In the genomic region with DNA sequence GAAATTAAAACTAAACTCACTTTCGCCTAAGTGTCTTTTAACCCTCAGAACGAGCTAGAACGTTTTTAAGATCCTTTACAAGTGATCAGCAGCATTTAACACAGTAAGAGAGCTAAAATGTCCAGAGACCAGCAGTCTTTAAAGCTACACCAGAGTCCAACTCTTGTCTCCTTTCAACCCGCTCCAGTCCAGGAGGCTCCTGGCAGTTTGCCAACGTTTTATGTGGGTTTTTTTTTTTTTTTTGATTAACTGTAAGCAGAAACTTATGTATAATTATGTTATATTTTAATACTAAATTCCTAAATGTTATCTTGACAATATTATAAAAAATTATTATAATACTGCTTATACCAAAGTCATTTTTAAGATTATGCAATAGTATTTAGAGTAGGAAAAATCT, we compare ENCODE assay signal across 20 mouse cellular contexts.
A peak's percentile ranks its signal among the peaks of the same experiment; 100 is the strongest.
DNase-seq lines count a peak whose midpoint lies in the region; ATAC-seq and TF ChIP-seq lines count a peak whose summit lies in the region.
"Had no signal": no experiment of that assay in that cellular context is flagged by ENCODE, and none has a peak within 500 bp of the region (broad histone marks: within the 10 kb centered on the region; RNA-seq: fewer than 3 reads in every experiment).

No protein-coding gene starts in this region.

- no peak for TF ChIP-seq POLR2A in kidney, adult 2 months (IDR thresholded peaks at IDR 0.05; ENCODE audit: low read depth, low read length)
- TF ChIP-seq POLR2A in limb, embryonic 14.5 days (IDR thresholded peaks at IDR 0.05; ENCODE audit: borderline replicate concordance, extremely low read depth, insufficient read depth, insufficient read length), result no peak
- TF ChIP-seq POLR2A in MEL (IDR thresholded peaks at IDR 0.05; ENCODE audit: control insufficient read depth in 1 of 2, insufficient read depth in 1 of 2, low read depth in 1 of 2, low read length in 2 of 2, poor library complexity in 1 of 2), result no peak

- H3K4me1 ChIP-seq in kidney, adult 2 months (ENCODE audit: control insufficient read depth, insufficient read depth, low read length), result no peaks in the 10 kb centered on the region
- H3K4me1 ChIP-seq in limb, embryonic 14.5 days (ENCODE audit: control insufficient read depth, insufficient read depth, low read length), result no peaks in the 10 kb centered on the region
- H3K4me1 ChIP-seq in limb, embryonic 10.5 days, result no peaks in the 10 kb centered on the region
- no peaks in the 10 kb centered on the region; a peak in 1 of 4 replicates for H3K4me1 ChIP-seq in MEL (ENCODE audit: control insufficient read depth in 1 of 2, insufficient read depth in 2 of 2, low read length in 2 of 2)
- no peaks in the 10 kb centered on the region for H3K4me1 ChIP-seq in forebrain, embryonic 15.5 days
- H3K4me1 ChIP-seq: embryonic facial prominence, embryonic 12.5 days; heart, embryonic 15.5 days; hindbrain, embryonic 13.5 days; midbrain, embryonic 12.5 days; neural tube, embryonic 12.5 days had no signal

- H3K27ac ChIP-seq in kidney, adult 2 months (ENCODE audit: insufficient read depth, low read depth, low read length), result no peak overlapping the region
- no peak overlapping the region for H3K27ac ChIP-seq in limb, embryonic 14.5 days (replicated peaks; ENCODE audit: low read depth, low read length)
- H3K27ac ChIP-seq in limb, embryonic 10.5 days, result no peak overlapping the region
- no peak overlapping the region for H3K27ac ChIP-seq in MEL (ENCODE audit: control insufficient read depth, low read depth, low read length)
- no peak overlapping the region for H3K27ac ChIP-seq in forebrain, embryonic 15.5 days (replicated peaks)
- H3K27ac ChIP-seq: embryonic facial prominence, embryonic 12.5 days; gastrocnemius, adult 2 months; heart, embryonic 15.5 days; hindbrain, embryonic 13.5 days; midbrain, embryonic 12.5 days; neural tube, embryonic 12.5 days had no signal

- TF ChIP-seq EP300 in MEL (IDR thresholded peaks at IDR 0.05; ENCODE audit: low read depth in 1 of 2, low read length in 2 of 2), result no peak

- H3K4me2 ChIP-seq in limb, embryonic 14.5 days (replicated peaks; ENCODE audit: low read depth, low read length, severe bottlenecking), result no peak overlapping the region
- no peak overlapping the region for H3K4me2 ChIP-seq in forebrain, embryonic 15.5 days (replicated peaks)
- H3K4me2 ChIP-seq: embryonic facial prominence, embryonic 12.5 days; heart, embryonic 15.5 days; hindbrain, embryonic 13.5 days; liver, embryonic 11.5 days; midbrain, embryonic 12.5 days; neural tube, embryonic 12.5 days had no signal

- no peak for TF ChIP-seq RAD21 in MEL (IDR thresholded peaks at IDR 0.05; ENCODE audit: low read depth, low read length)

- H3K79me2 ChIP-seq in MEL (ENCODE audit: control insufficient read depth, insufficient read depth, low read length, poor library complexity), result no peaks in the 10 kb centered on the region

- H3K9ac ChIP-seq in limb, embryonic 14.5 days (ENCODE audit: low read depth, low read length, severe bottlenecking), result no peak overlapping the region
- no peak overlapping the region for H3K9ac ChIP-seq in MEL (ENCODE audit: control insufficient read depth, low read depth, low read length, poor library complexity, severe bottlenecking)
- no peak overlapping the region for H3K9ac ChIP-seq in forebrain, embryonic 15.5 days (replicated peaks)
- H3K9ac ChIP-seq: embryonic facial prominence, embryonic 12.5 days; heart, embryonic 15.5 days; hindbrain, embryonic 13.5 days; liver, postnatal 0 days; midbrain, embryonic 12.5 days; neural tube, embryonic 12.5 days had no signal

- H3K4me3 ChIP-seq in kidney, adult 2 months (ENCODE audit: insufficient read depth, low read depth, low read length), result no peak overlapping the region
- no peak overlapping the region for H3K4me3 ChIP-seq in limb, embryonic 14.5 days (replicated peaks; ENCODE audit: low read length)
- no peak overlapping the region for H3K4me3 ChIP-seq in limb, embryonic 10.5 days
- no peak overlapping the region for H3K4me3 ChIP-seq in MEL (ENCODE audit: control insufficient read depth in 1 of 2, insufficient read depth in 1 of 2, low read depth in 2 of 2, low read length in 2 of 2)
- H3K4me3 ChIP-seq in forebrain, embryonic 15.5 days, result no peak overlapping the region
- H3K4me3 ChIP-seq: embryonic facial prominence, embryonic 12.5 days; gastrocnemius, adult 2 months; heart, embryonic 15.5 days; hindbrain, embryonic 13.5 days; midbrain, embryonic 12.5 days; neural tube, embryonic 12.5 days had no signal

- no peak for TF ChIP-seq CTCF in kidney, adult 2 months (conservative IDR thresholded peaks at IDR 0.05; ENCODE audit: insufficient read depth, insufficient read length, low read depth, low read length)
- no peak for TF ChIP-seq CTCF in MEL (IDR thresholded peaks at IDR 0.05 in 2 of 3, conservative IDR thresholded peaks at IDR 0.05 in 1 of 3; ENCODE audit: control insufficient read depth in 1 of 3, insufficient read depth in 1 of 3, low read depth in 2 of 3, low read length in 3 of 3, poor library complexity in 1 of 3, severe bottlenecking in 1 of 3)

- WGBS in kidney, adult 2 months, result 47% methylated on average over 5 of the region's 5 CpGs
- 48% methylated on average over 5 of the region's 5 CpGs for WGBS in limb, embryonic 14.5 days
- 92% methylated on average over 5 of the region's 5 CpGs for WGBS in limb, embryonic 10.5 days
- WGBS in forebrain, embryonic 15.5 days, result 70% methylated on average over 5 of the region's 5 CpGs

- no peak for ATAC-seq in limb, embryonic 14.5 days (ENCODE audit: low FRiP score, low read depth)
- ATAC-seq in forebrain, embryonic 15.5 days (replicated peaks), result no peak
- ATAC-seq: liver, postnatal 0 days had no signal

- no peaks in the 10 kb centered on the region for H3K9me3 ChIP-seq in limb, embryonic 14.5 days (ENCODE audit: control insufficient read depth, low read length)
- H3K9me3 ChIP-seq in limb, embryonic 10.5 days (replicated peaks), result no peaks in the 10 kb centered on the region
- no peaks in the 10 kb centered on the region for H3K9me3 ChIP-seq in MEL (replicated peaks; ENCODE audit: insufficient read depth, low read length)
- H3K9me3 ChIP-seq in forebrain, embryonic 15.5 days, result no peaks in the 10 kb centered on the region
- H3K9me3 ChIP-seq: embryonic facial prominence, embryonic 12.5 days; heart, embryonic 15.5 days; hindbrain, embryonic 13.5 days; midbrain, embryonic 12.5 days; neural tube, embryonic 12.5 days had no signal

- DNase-seq in kidney, adult 2 months, result peak; percentile 19
- no peak for DNase-seq in kidney, adult 11 months
- DNase-seq in limb, embryonic 14.5 days (ENCODE audit: low spot score), result peak; percentile 12
- no peak for DNase-seq in limb, embryonic 10.5 days (ENCODE audit: low spot score)
- DNase-seq in MEL (ENCODE audit: low read depth, low spot score), result peak; percentile 36
- peak; percentile 21 to 47 for DNase-seq in kidney, postnatal 36 days
- DNase-seq: adrenal gland, postnatal 36 days; gastrocnemius, adult 2 months; heart, postnatal 36 days; liver, postnatal 0 days; lung, postnatal 10 days; right cerebral cortex, postnatal 4 days; thymus, postnatal 25 days had no signal

- H3K36me3 ChIP-seq in kidney, adult 2 months (ENCODE audit: control insufficient read depth, insufficient read depth, low read length), result no peaks in the 10 kb centered on the region; the same call in none of the 2 replicates
- H3K36me3 ChIP-seq in limb, embryonic 14.5 days (ENCODE audit: control insufficient read depth, insufficient read depth, low read length), result peaks cover 14% of the 10 kb centered on the region
- peaks cover 36% of the 10 kb centered on the region for H3K36me3 ChIP-seq in limb, embryonic 10.5 days
- H3K36me3 ChIP-seq in MEL (ENCODE audit: control insufficient read depth in 1 of 2, insufficient read depth in 2 of 2, low read length in 2 of 2), result peaks cover 10 to 25% of the 10 kb centered on the region in 2 experiments
- H3K36me3 ChIP-seq in forebrain, embryonic 15.5 days, result peaks cover 11% of the 10 kb centered on the region

- no peaks in the 10 kb centered on the region for H3K27me3 ChIP-seq in kidney, adult 2 months (replicated peaks; ENCODE audit: control insufficient read depth, insufficient read depth, low read length)
- H3K27me3 ChIP-seq in limb, embryonic 14.5 days (ENCODE audit: control insufficient read depth, insufficient read depth, low read length), result no peaks in the 10 kb centered on the region
- H3K27me3 ChIP-seq in limb, embryonic 10.5 days (ENCODE audit: low read depth, poor library complexity, severe bottlenecking), result no peaks in the 10 kb centered on the region
- H3K27me3 ChIP-seq in MEL (ENCODE audit: control insufficient read depth in 1 of 2, insufficient read depth in 2 of 2, low read length in 2 of 2), result no peaks in the 10 kb centered on the region
- H3K27me3 ChIP-seq in forebrain, embryonic 15.5 days, result no peaks in the 10 kb centered on the region
- H3K27me3 ChIP-seq: embryonic facial prominence, embryonic 12.5 days; heart, embryonic 15.5 days; hindbrain, embryonic 13.5 days; midbrain, embryonic 12.5 days; neural tube, embryonic 12.5 days had no signal

TF ChIP-seq in MEL, 35 proteins besides CTCF, POLR2A, EP300 and RAD21:
- TF ChIP-seq MAFK (IDR thresholded peaks at IDR 0.05; ENCODE audit: borderline replicate concordance, low read depth, low read length), result no peak
- TF ChIP-seq ZC3H11A (IDR thresholded peaks at IDR 0.05; ENCODE audit: low read depth, low read length), result no peak
- TF ChIP-seq ELF1 (IDR thresholded peaks at IDR 0.05; ENCODE audit: low read depth, low read length), result no peak
- no peak for TF ChIP-seq TAL1 (IDR thresholded peaks at IDR 0.05; ENCODE audit: low read length)
- TF ChIP-seq JUND (IDR thresholded peaks at IDR 0.05; ENCODE audit: low read depth, low read length), result no peak
- peak; percentile 74 for TF ChIP-seq ZNF384 (IDR thresholded peaks at IDR 0.05; ENCODE audit: low read depth, low read length)
- TF ChIP-seq E2F4 (IDR thresholded peaks at IDR 0.05; ENCODE audit: borderline replicate concordance, low read depth, low read length), result no peak
TF ChIP-seq in MEL: peak in this region for 1.

Comparison
In these comparisons a context has a peak if more than half of its experiments do, and no peak if none do; other contexts are left out.
1. DNase-seq: peak in kidney, adult 2 months (single experiment), limb, embryonic 14.5 days (single experiment), MEL (single experiment) and kidney, postnatal 36 days (2 of 2); none in kidney, adult 11 months (single experiment) and limb, embryonic 10.5 days (single experiment).